Mouse (Mus musculus) heart, adult 8-10 months (tissue): Measurements from ENCODE around the gene Pih1d2. TPM values are rescaled to one million over a fixed set of nuclear protein-coding genes. Genes with fewer than 3 reads are reported as not detected.

ENCODE experiments used
- DNase-seq: peaks from one replicate; pipeline ENCODE4 v3.0.0; 2022; ENCODE audit warnings: low spot score
- total RNA-seq, 4 experiments: library from RNA; stranded (reverse); gene quantifications; 2 replicates each; pipeline ENCODE4 v1.2.4; 2022

Gene Pih1d2
- total RNA-seq = under 1 TPM; 0.38 to 0.63 (median 0.53) TPM

DNA sequence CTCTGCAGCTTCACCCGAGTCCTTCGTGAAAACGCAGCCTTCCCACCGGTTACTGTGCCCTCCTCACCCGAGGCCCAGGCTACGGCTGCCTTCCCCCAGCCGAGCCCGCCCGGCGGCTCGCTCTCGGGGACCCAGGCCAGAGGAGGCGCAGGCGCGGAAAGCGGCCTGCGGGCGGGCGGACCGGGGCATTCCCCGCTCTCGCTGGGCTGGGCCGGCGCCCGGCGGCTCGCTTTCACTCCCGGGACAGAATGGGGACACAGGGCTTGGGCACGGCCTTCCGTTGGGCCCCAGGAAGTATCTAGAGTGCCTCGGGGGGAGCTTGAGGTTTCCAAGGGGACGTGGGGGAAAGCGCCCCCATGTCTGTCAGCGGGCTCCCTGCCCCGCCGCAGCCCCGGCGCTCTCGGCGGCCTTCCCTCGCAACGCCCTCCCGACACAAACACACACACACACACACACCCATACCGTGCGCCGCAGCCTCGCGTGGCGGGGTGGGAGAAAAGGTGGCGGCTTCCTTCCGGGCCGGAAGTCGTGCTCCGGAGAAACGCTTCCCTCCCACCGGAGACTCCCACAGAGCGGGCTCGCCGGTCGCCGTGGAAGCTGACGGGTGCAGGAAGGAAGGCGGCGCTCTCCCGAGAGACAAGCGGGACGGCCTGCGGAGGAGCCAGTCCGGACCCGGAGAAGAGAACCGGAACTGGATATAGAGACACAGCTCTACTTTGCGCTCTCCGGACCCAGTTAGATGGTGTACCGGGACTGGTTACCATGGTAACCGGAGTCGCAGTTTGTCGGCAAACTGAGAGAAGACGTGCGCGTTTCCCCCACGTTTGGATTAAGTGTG is at the start of gene Pih1d2, which contains the start of gene Nkapd1:
TSS of gene Pih1d2 (plus strand) at position 556 of the 838 bp plus-strand sequence.
TSS of gene Nkapd1 (minus strand) at position 699 of the 838 bp plus-strand sequence.
- peak; percentile 92 for DNase-seq

DNA sequence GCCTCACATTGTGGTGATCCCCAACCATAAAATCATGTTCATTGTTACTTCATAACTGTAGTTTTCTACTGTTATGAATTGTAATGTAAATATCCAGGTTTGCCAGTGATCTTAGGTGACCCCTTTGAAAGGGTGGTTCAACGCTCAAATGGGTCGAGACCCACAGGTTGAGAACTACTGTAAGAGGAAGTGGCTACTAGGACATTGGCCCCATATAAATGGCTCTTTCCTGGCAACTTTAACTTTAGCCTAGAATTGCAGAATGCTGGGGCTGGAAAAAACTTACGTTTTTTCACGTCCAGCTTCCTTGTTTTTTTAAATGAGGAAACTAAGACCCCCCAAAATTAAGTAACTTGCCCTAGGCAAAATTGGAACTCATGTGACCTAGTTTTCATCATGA is 49.7 kb upstream of the Pih1d2 start:
- no peak for DNase-seq

DNA sequence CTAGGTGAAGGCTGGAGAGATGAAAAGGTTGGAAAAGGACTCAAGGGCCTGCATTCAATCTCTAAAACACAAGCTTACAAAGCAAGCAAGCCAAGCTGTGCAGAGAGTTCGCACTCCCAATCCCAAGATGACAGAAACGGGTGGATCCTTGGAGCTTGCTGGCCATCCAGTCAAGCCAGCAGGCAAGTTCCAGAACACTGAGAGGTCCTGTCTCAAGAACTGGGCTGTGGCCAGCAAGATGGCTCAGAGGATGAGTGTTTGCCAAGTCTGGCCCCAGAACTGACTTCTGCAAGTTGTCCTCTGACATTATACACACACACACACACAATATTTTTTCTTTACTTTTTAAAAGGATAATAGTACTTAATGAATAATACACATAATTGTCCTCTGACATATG is 49.2 kb upstream of the Pih1d2 start:
- no peak for DNase-seq

DNA sequence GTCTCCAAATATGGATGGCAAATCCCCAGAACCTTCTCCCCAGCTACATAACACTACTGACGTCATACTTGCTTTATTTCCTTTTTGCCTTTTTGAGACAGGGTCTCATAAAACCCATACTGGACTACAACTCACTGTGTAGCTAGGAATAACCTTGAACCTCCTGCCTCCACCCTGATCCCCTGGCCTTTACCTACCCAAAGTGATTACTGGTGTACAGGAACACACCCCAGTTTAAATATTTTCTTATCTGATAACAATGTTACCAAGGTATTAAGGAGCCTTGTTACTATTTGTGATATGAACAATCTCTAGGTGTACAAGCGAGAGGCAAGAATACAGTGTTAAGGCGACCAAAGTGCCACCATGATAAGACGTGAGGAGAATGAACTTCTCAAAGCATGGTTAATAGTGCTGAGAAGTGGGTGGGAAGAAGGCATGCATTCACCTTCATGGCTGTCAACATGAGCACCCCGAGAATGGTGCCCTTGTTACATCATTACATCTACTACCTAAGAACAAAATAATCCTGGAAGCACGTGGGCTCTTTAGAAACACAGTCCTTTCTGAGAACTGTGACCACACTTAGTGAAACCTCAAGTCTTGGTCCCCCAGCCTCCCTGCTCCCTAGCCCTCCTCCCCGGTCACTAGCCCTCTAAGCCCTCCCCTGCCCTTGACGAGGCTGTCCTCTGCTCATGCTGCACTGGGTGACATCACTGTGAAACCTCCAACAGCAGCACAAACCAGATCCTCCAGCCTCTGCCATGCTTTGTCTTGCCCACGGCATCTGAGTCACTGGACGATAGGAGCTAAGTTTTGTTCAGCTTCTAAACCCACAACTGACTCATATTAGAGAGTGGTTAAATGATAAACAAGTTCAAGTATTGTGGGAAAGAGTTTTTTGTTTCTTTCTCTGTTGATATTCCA is 47.3 kb upstream of the Pih1d2 start:
- no peak for DNase-seq

DNA sequence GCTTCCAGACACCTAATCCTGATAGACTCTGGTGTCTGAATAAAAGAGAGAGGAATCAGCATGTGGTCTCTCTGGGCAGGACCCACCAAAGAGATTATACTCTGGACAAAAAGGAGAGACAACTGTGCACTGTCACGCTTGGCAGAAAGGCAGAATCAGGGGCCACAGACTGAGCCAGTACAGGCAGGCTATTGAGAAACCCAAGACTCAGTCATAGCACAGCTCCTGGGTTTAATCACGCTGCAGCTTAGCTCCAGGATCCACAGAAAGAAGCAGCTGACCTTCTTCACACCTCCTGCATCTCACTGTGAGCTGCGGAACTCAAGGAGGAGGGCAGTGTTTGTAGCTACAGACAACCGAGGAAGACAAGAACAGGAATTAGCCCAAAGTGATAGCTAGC is 36.8 kb upstream of the Pih1d2 start:
- DNase-seq = no peak

DNA sequence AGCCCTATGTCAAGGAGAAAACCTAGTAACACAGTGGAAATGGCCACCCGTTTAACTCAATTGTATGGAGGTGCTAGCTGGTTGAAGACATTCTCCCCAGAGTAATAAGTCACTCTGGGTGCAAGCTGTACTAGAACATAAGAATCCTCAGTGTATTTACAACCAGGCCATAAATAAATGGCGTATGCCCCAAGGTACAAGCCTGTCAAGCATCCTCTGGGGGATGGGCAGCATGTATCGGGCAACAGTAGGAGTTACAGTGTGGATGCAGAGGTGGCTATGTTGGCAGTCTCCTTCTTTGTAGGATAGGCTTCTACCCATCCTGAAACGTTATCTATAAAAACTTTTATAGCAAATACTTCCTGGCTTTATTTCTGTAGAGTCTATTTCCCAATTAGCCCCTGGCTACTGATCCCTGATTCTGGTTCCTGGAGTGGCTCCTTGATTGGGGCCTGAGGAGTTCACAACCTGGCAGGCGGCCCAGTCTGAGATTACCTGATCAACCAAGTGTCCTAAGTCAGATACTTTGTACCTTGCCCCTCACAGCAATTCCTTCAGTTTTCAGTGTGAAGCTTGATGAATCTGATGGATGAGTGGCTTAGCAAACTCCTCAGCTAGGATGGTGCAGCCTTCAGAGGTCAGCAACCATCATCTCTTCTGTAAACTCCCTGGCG is 31.8 kb upstream of the Pih1d2 start:
- no peak for DNase-seq

DNA sequence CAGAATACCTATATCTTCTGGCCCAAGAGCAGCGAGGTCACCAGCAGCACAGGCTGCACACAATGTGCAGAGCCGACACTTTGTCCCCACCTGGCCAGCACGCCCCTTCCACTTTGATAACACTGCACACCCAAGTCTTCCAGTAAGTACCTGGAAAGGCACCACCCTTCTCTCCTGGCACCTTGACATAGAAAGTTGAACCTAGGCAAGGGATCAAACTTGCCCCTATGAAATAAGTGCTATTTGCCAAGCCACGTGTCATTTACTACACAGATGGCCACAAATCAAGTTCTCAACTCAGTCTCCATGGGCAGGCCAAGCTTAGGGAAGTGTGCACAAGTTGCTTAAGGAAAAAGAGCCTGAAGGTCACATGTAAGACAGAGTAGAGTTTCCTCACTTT is 30.2 kb upstream of the Pih1d2 start:
- DNase-seq = no peak

DNA sequence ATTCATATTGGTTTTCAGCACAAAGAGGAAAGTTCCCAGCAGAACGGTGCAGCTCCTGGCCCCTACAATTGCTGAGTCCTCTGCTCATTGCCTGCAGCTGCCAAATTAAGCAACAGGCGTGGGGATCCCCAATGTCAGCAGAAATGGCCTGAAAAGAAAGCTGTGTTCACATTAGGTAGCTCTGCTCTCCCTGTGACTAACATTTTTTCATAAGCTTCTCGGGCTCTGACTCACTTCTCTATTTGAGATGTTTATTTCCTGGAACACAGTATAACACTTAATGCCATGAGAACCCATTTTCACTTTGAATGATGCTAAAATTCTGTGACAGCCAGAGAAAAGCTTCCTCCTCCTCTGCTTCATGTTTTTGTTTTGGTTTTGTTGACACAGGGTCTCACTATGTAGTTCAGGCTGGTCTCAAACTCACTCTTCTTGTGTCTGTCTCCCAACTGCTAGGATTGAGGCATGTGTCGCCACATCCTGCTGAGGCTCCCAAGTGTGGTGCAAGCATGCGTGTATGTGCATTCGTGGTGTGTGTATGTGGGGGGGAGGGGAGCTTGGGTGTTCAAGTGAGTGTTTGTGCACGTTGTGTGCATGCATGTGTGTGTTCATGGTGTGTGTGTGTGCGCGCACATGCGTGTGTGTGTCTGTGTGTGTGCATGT is 26.1 kb upstream of the Pih1d2 start:
- no peak for DNase-seq

DNA sequence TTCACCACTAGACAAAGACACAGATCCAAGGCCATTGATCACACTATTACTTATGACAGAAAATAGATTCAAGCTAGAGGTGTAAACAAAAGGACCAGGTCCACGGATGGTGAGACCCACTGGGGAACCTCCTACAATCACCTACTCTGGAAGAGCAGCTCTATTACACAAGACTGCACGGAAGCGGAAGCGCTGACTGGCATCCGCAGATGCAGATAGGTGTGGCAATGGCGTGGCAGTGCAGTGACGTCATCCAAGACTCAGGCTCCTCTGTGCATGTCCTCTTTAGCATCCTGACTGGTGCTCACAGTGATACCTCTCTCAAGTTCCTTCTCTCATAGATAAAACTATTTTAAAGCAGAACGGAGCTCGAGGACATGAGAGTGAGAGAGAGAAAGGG is 24.2 kb upstream of the Pih1d2 start:
- DNase-seq = no peak

DNA sequence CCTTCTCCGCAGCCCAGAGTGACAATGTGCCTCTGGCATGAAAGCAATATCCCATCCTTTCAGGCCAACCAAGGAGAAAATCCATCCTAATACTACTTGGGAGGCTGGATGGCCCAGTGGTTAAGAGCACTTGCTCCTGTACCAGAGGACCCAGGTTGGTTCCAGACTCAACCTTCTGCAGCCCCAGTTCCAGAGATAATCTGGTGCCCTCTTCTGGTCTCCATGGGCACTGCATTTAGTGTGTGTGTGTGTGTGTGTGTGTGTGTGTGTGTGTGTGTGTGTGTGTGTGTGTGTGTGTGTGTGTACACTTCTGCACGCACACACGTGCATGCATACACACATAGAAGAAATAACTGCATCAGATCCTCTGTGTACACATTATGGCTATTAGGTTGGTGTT is 23.6 kb upstream of the Pih1d2 start:
- DNase-seq = no peak

DNA sequence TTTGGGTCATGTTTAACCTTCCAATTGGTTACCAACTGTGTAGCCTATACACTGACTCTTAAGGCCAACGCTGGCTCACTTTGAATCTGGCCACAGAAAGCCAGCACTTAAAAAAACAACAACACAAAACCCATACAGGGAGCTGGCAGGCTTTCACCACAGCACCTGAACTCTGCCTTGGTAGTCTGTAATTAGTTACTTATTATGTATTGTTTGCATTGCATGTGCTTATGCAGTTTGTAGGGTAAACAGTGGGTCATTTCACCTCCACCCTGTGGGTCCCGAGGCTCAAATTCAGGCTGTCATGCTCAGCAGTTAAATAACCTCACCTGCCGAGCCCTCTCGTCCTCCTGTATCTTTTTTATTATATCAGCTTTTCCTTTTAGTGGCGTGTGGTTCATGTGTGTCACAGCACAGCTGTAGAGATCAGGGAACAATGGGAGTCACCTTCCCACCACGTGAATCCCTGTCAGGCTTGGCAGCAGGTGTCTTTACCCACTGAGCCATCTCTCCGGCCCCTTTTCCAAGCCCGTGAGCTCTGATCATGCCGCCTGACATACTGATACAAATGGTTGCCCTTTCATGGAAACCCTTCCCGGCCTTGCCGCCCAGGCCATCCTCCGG is 22.2 kb upstream of the Pih1d2 start:
- DNase-seq = no peak

DNA sequence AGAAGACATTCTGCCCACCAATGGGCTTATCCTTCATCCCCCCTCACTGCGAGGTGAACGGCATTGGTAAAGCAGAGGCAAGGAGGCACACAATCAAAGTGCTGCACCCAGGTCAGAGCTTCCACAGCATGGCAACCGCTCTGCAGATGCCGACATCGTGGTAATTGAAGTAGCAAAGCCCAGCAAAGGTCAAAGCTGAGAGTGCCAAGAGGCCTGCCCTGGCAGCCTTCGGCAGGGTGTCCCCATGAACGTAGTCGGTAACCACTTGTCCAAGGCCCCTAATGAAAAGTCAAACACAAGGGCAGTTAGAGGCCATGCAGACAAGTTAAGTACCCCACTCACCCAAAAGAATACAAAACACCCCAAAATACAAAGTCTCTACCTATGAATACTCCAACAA is 20.1 kb upstream of the Pih1d2 start:
- DNase-seq = no peak

DNA sequence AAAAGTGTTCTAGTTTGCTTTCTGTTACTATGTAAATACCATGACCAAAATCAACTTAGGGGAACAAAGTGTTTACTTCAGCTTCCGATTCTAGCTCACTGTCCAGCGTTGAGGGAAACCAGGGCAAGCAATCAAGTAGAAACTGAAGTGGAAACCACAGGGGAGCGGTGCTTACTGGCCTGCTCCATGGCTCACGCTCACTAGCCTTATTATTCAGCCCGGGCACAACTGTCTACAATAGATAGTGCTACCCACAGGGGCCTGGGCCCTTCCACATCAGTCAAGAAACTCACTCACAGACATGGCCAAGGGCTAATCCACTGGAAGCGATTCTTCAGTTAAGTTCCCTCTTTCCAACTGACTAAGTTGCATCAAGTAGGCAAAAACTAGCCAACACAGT is 15.6 kb upstream of the Pih1d2 start:
- DNase-seq = no peak

DNA sequence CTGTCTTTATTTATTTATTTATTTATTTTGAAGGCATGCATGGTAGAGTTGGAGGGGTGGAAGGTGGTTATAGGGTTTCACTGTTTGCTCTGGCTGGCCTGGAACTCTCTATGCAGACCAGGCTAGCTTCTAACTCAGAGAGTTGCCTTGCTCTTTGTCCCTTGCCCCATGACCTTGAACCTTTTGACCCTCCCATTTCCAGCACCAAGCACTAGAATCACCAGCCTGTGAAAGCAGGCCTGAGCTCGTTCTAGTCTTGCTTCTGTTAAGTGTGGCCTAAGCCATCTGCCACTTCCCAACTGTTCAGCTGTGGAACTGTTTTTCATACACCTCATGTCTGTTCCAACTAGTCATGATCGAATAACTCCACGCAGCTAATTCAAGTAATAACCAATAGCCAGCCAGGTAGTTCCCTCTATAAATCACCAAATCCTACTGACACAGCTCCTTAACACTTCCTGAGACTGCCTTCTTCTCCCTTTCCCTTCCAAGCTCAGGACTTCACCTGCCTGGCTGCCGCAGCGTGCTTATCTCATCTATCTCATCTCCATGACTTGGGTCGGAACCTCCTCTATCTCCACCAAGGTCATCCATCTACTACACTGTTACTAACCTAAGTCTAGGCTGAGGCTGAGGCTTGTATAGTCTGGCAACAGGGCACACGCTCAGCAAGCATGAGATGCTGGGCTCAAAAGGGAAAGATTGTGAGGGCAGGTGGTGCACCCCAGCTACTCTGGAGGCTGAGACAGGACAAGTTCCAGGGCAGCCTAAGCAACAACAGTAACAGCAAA is 14.9 kb upstream of the Pih1d2 start:
- DNase-seq = no peak

DNA sequence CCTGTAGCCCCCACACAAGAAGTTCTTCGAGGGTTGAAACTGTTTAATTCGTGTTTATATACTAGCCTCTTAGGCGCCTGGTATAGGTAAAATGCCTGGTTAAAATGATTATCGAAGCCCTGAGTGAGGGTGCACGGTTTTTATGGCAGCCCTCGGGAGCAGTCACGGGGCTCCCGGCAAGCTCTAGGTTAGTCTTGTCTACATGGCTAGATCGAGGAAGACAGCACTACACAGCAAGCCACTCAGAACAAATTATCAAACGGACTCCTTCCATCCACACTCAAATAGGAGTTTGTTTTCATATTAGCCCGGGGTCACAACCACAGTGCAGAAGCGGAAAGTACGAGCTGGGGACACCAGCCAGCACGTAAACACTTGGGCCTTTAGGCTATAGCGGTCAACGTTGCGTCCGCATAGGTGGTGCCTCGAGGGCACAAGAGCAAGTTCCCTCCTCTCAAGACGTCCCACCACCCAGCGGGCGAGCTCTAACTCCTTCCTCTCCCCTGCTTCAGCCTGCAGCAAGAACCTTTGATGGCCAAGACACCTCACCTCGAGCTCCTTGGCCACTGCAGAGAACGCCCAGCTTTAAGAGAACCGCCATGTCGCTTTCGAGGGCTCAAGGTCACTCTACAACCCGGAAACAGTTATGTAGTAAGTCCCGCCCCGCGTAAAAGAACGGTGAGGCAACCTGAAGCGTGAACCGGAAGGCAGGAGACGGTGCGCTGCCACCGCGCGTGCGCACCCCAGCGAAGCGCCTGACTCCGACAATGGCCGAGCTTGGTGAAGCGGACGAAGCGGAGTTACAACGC is 13.7 kb upstream of the Pih1d2 start, which contains the start of the genes Sdhd and Timm8b:
TSS of gene Sdhd (minus strand) at position 624 of the 809 bp plus-strand sequence.
TSS of gene Timm8b (plus strand) at position 722 of the 809 bp plus-strand sequence.
- DNase-seq = peak; percentile 95

DNA sequence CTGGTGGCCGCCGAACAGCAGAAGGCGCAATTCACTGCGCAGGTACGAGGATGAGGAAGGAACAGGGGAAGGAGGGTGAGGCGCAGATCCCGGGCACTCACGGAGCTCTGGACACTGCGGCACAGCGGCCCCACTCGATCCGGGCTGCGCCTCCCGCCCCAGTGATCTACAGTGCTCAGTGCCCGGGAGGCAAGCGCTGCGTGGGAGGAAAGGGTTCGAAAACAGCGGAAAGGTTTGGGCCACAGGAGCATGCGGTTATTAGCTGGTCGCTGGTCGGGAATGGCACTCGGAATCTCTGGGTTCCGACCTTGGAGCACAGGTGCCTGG is 13.2 kb upstream of the Pih1d2 start:
- no peak for DNase-seq

DNA sequence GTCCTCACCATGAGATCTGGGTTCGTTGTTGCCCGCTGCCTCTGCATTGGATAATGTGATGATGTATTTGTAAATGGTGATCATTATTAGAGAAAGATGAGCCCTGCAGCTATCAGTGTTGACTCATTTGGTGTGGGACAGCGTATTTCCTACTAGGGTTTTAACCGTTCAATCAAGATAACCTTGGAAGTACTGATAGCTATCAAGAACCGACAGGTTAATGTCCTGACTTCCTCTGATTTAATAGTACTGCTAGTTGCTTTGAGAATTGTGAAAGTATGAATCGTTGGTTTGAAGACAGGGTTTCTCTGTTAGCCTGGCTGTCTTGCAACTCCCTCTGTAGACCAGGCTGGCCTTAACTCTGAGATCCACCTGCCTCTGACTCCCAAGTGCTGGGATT is 12.8 kb upstream of the Pih1d2 start:
- DNase-seq = no peak

DNA sequence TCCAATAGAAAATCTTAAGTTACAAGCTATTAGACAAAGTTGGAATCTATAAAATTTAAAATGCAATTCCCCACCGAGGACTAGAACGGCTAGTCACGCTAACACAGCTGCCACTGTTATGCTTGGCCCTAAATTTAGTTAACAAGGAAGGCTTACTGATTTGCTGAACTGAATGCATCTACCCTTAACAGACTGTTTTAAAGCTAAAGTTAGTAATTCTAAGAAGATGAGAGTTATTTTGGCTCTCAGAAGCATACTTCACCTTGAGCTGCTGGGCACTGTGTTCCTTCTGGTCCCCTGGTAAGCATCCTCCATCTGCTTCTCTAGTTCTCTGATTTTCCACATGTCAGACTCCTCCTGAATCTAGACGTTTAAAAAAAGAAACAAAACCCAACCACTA is 5.0 kb upstream of the Pih1d2 start:
- no peak for DNase-seq

DNA sequence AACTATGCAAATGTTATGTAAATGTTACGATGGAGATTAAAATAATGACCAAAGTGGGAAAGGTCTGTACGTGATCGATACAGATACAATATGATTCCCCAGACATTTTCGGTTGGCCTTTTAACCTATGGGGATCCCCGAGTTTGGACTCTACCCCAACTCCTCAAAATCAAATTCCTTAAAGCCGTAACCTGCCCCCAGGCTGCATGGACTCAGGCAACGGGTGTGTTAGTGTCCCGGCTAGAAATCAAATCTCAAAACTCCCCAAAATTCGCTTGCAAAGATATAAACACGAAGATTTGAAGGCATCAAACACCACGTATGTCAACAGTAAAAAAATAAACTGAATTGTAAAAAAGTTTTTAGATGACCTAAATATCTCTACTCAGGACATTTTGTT is 960 bp upstream of the Pih1d2 start:
- DNase-seq = no peak
